Mouse (Mus musculus) heart, embryonic 10.5 days (tissue): ENCODE results near the gene Rpl12. TPM values are rescaled to one million over a fixed set of nuclear protein-coding genes. Genes with fewer than 3 reads are reported as not detected.
A peak's percentile ranks its signal among the peaks of the same experiment; 100 is the strongest.

Experiments used
- DNase-seq: peaks from one replicate; pipeline ENCODE4 v3.0.0-alpha.2; 2017; ENCODE audit warnings: low spot score
- H3K27ac ChIP-seq: fragments of 300-500 bp; sonication (generic); 2 replicates; pipeline ENCODE4 v1.5.1; 2016; ENCODE audit warnings: mild to moderate bottlenecking
- H3K27me3 ChIP-seq: fragments of 300-500 bp; sonication (generic); 2 replicates; pipeline ENCODE4 v1.6.1; 2016; ENCODE audit warnings: mild to moderate bottlenecking; ENCODE audit not compliant: poor library complexity, insufficient read depth, severe bottlenecking
- H3K36me3 ChIP-seq: fragments of 300-500 bp; sonication (generic); 2 replicates; pipeline ENCODE4 v1.6.1; 2016; ENCODE audit warnings: mild to moderate bottlenecking, moderate library complexity
- H3K4me1 ChIP-seq: fragments of 300-500 bp; sonication (generic); 2 replicates; pipeline ENCODE4 v1.6.1; 2016; ENCODE audit warnings: mild to moderate bottlenecking
- H3K4me3 ChIP-seq: fragments of 300-500 bp; sonication (generic); 2 replicates; pipeline ENCODE4 v1.5.1; 2016; ENCODE audit warnings: mild to moderate bottlenecking, moderate library complexity
- H3K9me3 ChIP-seq: fragments of 300-500 bp; sonication (generic); 2 replicates; pipeline ENCODE4 v1.6.1; 2016; ENCODE audit warnings: mild to moderate bottlenecking, moderate library complexity
- WGBS: fragments of 180-500 bp; shearing (Covaris S2); methylation state at CpG from one replicate; pipeline ENCODE4 v1.1.7; 2016; 5-methylcytosine and 5-hydroxymethylcytosine counted together
- polyA plus RNA-seq: library from polyadenylated mRNA; unstranded; fragments of >200 nt; fragmentation: Nextera tagmentation; extraction: Ambion mirVana; gene quantifications from 2 replicates; pipeline ENCODE4 v1.2.1, GENCODE M21; 2016

Rpl12 gene
- polyA plus RNA-seq, 1 experiment from 2014 or later, result 170 TPM

DNA sequence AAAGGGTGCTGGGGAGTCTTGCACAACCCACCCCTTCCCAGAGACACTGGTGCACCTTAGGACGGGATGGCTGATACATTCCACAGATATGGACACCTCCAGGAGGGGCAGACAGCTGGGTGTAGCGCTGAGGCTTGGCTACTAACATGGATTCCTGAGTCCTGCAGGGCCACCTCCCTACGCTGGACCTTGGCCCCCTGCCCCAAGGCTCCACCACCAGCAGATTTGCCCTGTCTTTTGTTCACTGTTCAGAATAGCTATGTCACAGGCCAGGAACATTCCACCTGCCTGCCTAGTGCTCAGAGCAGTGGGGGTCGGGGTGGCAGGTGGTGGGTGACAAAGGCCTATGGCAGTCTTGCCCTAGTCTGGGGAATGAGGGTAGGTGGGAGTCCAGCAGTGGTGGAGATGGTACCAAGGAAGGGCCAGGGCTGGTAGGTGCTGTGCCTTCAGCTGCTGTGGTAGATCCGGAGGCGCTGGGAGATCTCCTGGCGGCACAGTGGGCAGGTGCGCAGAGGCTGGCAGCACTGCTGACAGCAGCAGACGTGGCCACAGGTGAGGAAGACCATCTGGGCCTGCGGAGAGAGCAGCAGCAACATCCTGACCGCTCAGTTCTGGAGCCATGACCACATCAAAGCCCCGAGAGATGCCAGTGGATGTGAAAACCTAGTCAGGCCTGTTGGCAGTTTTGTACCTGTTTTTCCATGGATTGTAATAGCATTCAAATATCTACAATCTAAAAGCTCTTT lies 34.9 kb upstream of the Rpl12 start:
- WGBS, result 81% methylated on average over 12 of the region's 12 CpGs
- no peak overlapping the region for H3K4me3 ChIP-seq
- H3K36me3 ChIP-seq, result peaks cover 70% of the 10 kb centered on the region
- no peak for DNase-seq
- H3K27me3 ChIP-seq, result no peaks in the 10 kb centered on the region
- H3K27ac ChIP-seq, result no peak overlapping the region
- no peaks in the 10 kb centered on the region for H3K9me3 ChIP-seq
- peaks cover 16% of the 10 kb centered on the region; the same call in 1 of the 2 replicates for H3K4me1 ChIP-seq

DNA sequence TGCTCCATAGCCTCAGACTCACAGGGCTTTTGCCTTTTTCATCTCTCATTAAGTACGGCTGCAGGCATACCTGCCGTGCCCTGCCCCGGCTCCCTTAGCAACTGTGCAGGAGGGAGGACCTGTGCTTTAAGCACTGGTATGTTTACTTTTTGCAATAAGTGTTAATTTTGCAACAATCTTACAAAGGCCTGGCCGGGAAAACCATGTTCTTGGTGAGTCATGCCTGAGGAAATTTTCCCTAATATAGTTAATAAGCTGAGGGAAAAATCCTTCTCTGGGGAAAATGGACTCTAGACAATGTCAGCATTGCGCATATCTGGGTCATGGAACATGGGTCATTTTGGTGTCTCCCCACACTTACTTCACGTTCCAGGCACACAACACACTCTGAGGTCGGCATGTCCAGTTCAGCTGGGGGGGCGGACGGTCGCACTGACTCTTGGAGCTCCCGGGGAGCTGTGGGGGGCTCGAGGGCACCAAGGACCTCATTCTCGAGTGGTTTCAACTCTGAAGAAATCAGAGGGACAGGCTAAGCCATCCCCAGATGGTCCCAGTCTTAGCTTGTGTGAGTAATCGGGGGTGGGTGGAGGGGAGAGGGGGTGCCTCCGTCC lies 33.6 kb upstream of the Rpl12 start:
- no peaks in the 10 kb centered on the region for H3K9me3 ChIP-seq
- no peak overlapping the region for H3K27ac ChIP-seq
- H3K36me3 ChIP-seq, result peaks cover 58% of the 10 kb centered on the region
- H3K27me3 ChIP-seq, result no peaks in the 10 kb centered on the region
- H3K4me1 ChIP-seq, result peaks cover 16% of the 10 kb centered on the region; the same call in 1 of the 2 replicates
- 75% methylated on average over 15 of the region's 15 CpGs for WGBS
- no peak overlapping the region for H3K4me3 ChIP-seq
- DNase-seq, result no peak

DNA sequence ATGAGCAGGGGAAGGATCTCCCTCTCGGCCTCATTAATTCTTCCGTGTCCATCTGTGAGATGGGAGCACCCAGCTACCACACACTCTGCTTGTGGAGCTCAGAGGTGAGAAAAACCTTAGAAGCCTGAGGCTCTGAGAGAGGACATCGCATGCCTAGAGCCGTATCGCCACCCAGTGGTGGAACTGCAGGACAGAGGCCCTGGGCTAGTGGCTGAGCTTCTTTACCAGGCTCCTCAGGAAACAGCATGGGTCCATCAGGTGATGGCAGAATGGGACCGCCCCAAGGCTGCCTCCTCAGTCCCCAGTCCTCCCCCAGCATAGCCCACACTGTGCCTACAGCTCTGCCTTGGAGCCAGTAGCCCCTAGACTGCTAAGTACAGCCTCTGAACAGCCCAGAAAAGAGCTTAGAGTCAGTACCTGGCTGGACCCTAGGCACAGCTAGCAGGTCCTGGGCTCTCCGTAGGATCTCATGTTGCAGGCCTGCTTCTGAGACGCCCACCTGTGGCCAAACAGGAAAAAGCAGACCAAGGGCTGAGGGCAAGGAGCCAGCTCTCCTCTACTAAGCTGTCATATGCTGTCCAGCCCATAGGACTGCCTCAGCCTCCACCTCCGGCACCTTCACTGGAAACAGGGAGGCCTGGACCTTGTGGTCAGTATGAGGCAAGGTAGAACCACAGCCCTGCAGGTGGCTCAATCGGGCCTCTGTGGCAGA lies 33.0 kb upstream of the Rpl12 start:
- no peak overlapping the region for H3K27ac ChIP-seq
- H3K4me1 ChIP-seq, result peaks cover 16% of the 10 kb centered on the region; the same call in 1 of the 2 replicates
- no peaks in the 10 kb centered on the region for H3K27me3 ChIP-seq
- DNase-seq, result no peak
- H3K4me3 ChIP-seq, result no peak overlapping the region
- peaks cover 58% of the 10 kb centered on the region for H3K36me3 ChIP-seq
- 24% methylated on average over 10 of the region's 10 CpGs for WGBS
- H3K9me3 ChIP-seq, result no peaks in the 10 kb centered on the region

DNA sequence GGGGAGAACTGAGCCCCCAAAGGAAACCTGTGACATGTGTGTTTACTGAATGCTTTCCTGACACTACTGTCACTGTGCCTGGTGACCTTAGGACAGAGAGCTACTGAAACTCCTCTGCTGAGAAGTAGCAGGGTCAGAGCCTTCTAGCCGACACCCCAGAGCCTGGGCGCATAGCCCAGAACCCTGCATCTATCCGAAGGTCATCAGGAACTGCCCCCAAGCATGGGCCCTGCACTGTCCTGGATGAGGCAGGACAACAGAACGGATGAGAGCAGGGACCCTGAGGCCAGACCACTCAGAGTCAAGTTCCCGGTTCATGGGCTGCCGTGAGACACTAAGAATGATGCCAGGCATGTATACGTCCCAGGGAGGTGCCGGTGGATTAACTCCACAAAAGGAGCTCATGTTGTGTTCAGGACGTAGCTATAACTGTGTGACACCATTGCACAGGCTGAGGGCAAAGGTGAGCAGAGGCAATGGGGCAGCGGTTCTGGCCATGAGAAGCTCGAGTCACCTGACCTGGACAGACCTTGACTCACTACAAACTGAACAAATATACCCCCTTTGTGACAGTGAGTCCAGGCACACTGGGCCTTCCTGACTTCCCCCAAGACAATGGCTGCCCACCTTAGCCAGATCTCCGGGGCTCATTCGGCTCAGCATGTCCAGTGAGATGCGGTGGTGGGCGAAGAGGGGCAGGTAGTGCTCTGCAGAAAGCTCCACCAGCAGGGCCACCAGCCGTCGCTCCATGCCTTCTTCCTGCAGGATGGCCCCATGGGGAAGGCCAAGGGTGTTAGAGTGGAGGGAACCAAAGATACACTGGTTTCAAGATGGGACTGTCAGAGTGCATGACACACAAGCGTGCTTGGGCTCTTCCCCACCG lies 32.2 kb upstream of the Rpl12 start:
- H3K4me3 ChIP-seq, result no peak overlapping the region
- H3K27me3 ChIP-seq, result no peaks in the 10 kb centered on the region
- DNase-seq, result no peak
- H3K4me1 ChIP-seq, result peaks cover 15% of the 10 kb centered on the region; the same call in 1 of the 2 replicates
- peaks cover 58% of the 10 kb centered on the region for H3K36me3 ChIP-seq
- H3K9me3 ChIP-seq, result no peaks in the 10 kb centered on the region
- H3K27ac ChIP-seq, result no peak overlapping the region
- WGBS, result 89% methylated on average over 19 of the region's 19 CpGs

DNA sequence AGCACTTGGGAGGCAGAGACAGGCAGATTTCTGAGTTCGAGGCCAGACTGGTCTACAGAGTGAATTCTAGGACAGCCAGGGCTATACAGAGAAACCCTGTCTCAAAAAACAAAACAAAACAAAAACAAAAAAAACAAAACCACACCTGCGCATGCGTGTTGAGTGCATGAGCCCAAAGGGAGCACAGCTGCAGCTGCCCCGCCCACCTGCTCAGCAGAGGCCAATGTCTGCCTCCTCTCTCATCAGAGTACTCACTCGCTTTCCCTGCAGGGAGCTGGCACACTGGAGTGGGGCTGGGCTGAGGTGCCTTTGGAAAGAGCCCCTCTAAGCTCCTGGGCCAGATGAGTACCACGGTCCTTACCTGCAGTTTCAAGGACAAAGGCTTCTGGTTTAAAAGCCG lies 29.6 kb upstream of the Rpl12 start:
- H3K36me3 ChIP-seq, result peaks cover 42% of the 10 kb centered on the region
- 79% methylated on average over 7 of the region's 7 CpGs for WGBS

DNA sequence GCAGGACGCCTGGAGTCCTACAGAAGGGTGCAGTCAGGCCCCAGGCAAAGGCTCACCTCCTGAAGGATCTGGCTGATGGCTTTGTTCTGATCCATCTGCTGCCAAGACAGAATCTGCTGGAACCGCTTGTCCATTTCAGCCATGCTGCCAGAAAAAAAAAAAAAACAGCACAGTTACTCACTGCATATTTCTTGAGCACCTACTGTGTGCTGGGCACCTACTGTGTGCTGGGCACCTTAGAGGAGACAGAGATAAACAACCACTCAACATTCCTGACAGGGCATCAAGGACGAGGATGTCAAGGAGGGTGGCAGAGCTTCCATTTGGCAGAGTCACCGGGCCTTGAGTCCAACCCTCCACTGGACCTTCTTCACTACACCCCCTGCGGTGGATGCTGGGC lies 22.6 kb upstream of the Rpl12 start:
- H3K27me3 ChIP-seq, result no peaks in the 10 kb centered on the region
- no peak overlapping the region for H3K27ac ChIP-seq
- H3K4me1 ChIP-seq, result no peaks in the 10 kb centered on the region; the same call in 1 of the 2 replicates
- DNase-seq, result no peak
- peaks cover 67% of the 10 kb centered on the region for H3K36me3 ChIP-seq
- 78% methylated on average over 5 of the region's 5 CpGs for WGBS
- H3K4me3 ChIP-seq, result no peak overlapping the region
- H3K9me3 ChIP-seq, result no peaks in the 10 kb centered on the region

More for the DNA sequence above, 29.6 kb upstream of the Rpl12 start:
- Histone ChIP-seq H3K27me3 (no peaks in the 10 kb centered on the region), H3K27ac (no peak overlapping the region), H3K4me3 (no peak overlapping the region), H3K4me1 (peaks cover 11% of the 10 kb centered on the region; the same call in 1 of the 2 replicates), H3K9me3 (no peaks in the 10 kb centered on the region)
- DNase-seq, result no peak

DNA sequence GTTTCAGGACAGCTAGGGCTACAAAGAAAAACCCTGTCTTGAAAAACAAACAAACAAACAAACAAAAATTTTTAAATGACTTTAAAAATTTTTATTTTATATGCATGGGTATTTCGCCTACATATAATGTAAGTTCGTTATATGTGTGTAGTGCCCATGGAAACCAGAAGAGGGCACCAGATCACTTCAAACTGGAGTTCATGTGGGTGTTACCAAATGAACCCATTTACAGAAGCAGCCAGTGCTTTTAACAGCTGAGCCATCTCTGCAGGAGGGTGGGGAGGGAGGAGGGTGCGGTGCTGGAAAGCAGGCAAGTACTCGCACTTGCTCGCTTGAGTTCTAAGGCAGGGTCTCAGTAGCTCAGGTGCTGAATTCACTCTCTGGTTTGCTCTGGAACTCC lies 21.9 kb upstream of the Rpl12 start:
- no peak for DNase-seq
- WGBS, result 62% methylated on average over 5 of the region's 5 CpGs
- peaks cover 63% of the 10 kb centered on the region for H3K36me3 ChIP-seq
- H3K27me3 ChIP-seq, result no peaks in the 10 kb centered on the region
- no peak overlapping the region for H3K4me3 ChIP-seq
- no peaks in the 10 kb centered on the region; the same call in 1 of the 2 replicates for H3K4me1 ChIP-seq
- no peak overlapping the region for H3K27ac ChIP-seq
- H3K9me3 ChIP-seq, result no peaks in the 10 kb centered on the region

DNA sequence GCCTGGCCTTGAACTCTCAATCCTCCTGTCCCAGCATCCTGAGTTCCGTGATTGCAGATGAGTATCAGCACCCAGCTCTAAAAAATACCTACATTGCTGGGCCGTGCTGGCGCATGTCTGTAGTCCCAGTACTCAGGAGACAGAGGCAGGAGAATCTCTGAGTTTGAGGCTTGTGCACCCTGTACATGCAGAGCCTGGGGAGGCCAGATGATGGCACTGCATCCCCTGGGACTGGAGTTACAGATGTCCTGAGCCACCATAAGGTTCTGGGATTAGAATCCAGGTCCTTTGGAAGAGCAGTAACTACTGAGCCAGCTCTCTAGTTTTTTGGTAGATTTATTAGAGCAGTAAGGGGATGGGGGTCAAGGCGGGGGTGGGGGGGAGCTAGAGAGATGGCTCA lies 20.9 kb upstream of the Rpl12 start:
- 90% methylated on average over 4 of the region's 4 CpGs for WGBS
- H3K36me3 ChIP-seq, result peaks cover 67% of the 10 kb centered on the region
- no peak for DNase-seq

DNA sequence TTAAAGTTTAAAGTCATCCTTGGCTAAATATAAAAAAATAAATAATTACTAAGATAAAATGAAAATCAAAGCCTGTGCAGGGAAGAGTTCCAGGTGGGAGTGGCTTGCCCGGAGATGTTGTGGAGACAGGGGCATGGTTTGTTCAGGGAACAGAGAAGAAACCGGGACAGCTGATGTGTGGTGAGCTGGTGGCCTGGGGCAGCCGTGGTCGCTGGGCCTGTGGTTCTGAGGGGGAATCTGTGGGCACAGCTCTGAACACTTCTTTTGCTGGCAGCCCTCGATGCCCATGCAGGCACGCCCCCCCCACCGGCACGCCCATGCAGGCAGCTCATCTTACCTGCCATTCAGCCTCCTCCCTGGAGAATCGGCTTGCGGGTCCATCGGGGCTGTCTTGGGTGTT lies 13.9 kb upstream of the Rpl12 start:
- Histone ChIP-seq H3K9me3 (no peaks in the 10 kb centered on the region), H3K27me3 (no peaks in the 10 kb centered on the region), H3K4me3 (no peak overlapping the region), H3K27ac (no peak overlapping the region), H3K4me1 (peaks cover 8% of the 10 kb centered on the region; the same call in 1 of the 2 replicates), H3K36me3 (peaks cover 70% of the 10 kb centered on the region)
- no peak for DNase-seq
- 88% methylated on average over 11 of the region's 11 CpGs for WGBS

More for the DNA sequence above, 20.9 kb upstream of the Rpl12 start:
- no peak overlapping the region for H3K4me3 ChIP-seq
- H3K27me3 ChIP-seq, result no peaks in the 10 kb centered on the region
- no peaks in the 10 kb centered on the region; the same call in 1 of the 2 replicates for H3K4me1 ChIP-seq
- H3K27ac ChIP-seq, result no peak overlapping the region
- H3K9me3 ChIP-seq, result no peaks in the 10 kb centered on the region

DNA sequence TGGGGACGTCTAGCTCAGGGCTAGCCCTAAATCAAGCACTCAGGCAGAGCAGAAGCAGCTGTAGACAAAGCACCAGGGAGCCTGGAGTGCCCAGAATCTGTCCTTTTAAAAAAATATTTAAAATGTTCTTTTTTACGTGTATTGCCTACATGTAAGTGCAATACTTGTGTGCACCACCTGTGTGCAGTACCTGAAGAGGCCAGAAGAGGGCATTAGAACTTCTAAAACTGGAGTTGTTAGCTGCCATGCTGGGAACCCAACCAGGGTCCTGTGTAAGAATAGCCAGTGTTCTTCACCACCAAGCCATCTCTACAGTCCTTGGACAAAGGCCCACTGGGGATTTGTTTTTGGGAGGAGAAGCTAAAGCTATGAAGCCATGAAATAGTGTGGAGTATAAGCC lies 6.8 kb upstream of the Rpl12 start:
- Histone ChIP-seq H3K4me1 (peaks cover 12% of the 10 kb centered on the region), H3K27ac (no peak overlapping the region), H3K36me3 (peaks cover 72% of the 10 kb centered on the region), H3K27me3 (no peaks in the 10 kb centered on the region), H3K9me3 (no peaks in the 10 kb centered on the region), H3K4me3 (no peak overlapping the region)
- 91% methylated on average over 2 of the region's 2 CpGs for WGBS
- no peak for DNase-seq

DNA sequence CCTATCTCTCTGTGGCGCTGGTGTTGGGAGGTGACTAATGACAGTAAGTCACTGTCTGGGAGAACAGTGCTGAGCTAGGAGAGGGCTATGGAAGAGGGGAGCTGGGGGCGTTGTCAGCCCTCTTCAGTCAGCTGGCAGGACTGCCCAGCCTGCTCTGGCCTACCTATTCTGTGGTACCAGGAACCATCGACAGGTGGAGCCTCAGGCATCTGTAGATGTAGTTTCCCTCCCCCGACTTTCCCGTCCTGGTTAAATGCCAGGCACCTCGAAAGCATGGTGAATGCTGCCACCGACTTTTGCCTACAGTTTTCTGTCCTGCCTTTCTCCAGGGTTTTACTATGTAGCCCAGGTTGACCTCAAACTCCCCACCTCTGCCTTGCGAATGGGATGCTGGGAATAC lies 4.0 kb upstream of the Rpl12 start:
- no peak for DNase-seq
- 57% methylated on average over 8 of the region's 8 CpGs for WGBS

DNA sequence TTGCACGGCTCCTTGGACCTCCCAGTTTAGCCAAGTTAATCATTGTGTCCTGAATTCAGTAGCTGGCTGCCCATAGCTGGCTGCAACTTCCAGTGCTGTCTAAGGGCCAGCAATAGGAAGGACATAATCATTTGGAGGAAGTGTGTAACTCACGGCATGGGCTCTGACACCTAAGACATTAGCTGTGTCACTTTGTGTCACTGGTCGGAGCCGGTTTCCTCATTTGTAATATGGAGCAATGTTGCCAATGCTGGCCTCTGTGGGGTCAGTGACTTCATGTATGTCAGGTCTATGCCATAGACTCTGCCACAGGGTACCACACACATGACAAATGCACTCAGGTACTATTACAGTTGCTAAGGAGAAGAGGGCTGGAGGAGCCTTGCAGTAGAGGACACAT lies 1.1 kb upstream of the Rpl12 start:
- no peak overlapping the region; the same call in 1 of the 2 replicates for H3K27ac ChIP-seq
- DNase-seq, result no peak
- peaks cover 30% of the 10 kb centered on the region for H3K4me1 ChIP-seq
- no peaks in the 10 kb centered on the region for H3K27me3 ChIP-seq
- peak overlapping the region; percentile 89 for H3K4me3 ChIP-seq
- 81% methylated on average over 4 of the region's 4 CpGs for WGBS
- peaks cover 55% of the 10 kb centered on the region for H3K36me3 ChIP-seq
- no peaks in the 10 kb centered on the region for H3K9me3 ChIP-seq

More for the DNA sequence above, 4.0 kb upstream of the Rpl12 start:
- Histone ChIP-seq H3K27me3 (no peaks in the 10 kb centered on the region), H3K27ac (no peak overlapping the region), H3K4me1 (peaks cover 15% of the 10 kb centered on the region), H3K9me3 (no peaks in the 10 kb centered on the region), H3K36me3 (peaks cover 54% of the 10 kb centered on the region), H3K4me3 (no peak overlapping the region)
